Mouse (Mus musculus) T-helper 1 cell (primary cell): Measurements from ENCODE around the gene Ehmt1.
"Not testable (repeated sequence)": the region's sequence is repeated elsewhere in the genome, so short reads cannot be mapped to it uniquely, and the experiment has no call there.

Experiments
- in situ Hi-C: fragments of 300-600 bp; cut with MboI, MseI; formaldehyde crosslinking; loops from one replicate; pipeline ENCODE4 v1.15.1; 2025; ENCODE audit warnings: high pct_unique_total_duplicates

The Ehmt1 gene

DNA sequence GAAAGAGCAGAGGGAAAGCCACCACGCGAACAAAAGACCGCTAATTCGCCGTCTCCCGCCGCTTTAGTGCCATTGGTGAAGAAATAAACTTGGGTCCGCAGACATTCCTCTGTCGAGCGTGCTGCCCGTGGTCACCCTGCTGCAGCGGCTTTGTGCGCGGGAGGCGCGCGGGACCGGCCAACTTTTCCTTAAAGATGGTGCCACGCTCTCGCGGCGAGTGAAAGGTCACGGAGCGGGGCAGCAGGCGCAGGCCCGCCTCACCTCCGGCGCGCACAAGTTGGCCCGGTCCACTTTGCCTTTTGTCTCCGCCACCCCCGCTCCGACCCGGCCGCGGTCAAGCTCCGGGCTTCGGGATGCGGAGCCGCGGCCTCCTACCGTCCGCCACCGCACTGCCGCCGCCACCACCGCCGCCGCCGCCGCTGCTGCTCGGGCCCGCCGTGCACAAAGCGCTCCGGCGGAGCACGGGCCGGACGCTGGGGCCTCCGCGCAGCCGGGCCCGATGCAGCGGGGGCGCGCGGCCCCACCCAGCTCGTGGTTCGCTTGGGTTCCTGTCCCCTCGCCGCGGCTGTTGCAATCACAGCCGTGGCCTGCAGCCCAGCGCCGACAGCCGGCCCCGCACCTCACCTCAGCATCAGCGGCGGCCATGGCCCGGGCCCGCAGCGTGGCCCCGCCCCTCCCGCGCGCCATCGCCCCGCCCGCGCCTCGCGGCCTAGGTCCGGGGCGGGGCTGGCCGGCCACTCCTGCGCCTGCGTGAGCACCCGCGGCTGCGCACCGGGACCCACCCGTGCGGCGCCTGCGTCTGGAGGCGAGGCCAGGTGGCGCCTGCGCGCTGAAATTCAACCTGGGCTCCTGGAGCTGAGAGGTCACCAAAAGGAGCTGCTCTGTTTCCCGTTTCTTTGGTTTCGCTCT, at the start of gene Ehmt1:
Gene Ehmt1 (minus strand): TSS at position 685 of the 909 bp plus-strand sequence.
- in situ Hi-C loops: no loop called here

GRCm38 (mm10) chr2:24962304-24963000, 43.0 kb upstream of the Ehmt1 start, which contains the start of gene Dph7:
Dph7 (plus strand) TSS chr2:24962400.
- in situ Hi-C loops: loop anchor here (10.0 kb wide), 1 partner anchor 1962 kb away; no protein-coding TSS in a partner anchor

- in situ Hi-C loops: loop anchor here (10.0 kb wide), 1 partner anchor 1964 kb away; no protein-coding TSS in a partner anchor
Measured at GRCm38 (mm10) chr2:24960910-24961309, 41.5 kb upstream of the Ehmt1 start.

DNA sequence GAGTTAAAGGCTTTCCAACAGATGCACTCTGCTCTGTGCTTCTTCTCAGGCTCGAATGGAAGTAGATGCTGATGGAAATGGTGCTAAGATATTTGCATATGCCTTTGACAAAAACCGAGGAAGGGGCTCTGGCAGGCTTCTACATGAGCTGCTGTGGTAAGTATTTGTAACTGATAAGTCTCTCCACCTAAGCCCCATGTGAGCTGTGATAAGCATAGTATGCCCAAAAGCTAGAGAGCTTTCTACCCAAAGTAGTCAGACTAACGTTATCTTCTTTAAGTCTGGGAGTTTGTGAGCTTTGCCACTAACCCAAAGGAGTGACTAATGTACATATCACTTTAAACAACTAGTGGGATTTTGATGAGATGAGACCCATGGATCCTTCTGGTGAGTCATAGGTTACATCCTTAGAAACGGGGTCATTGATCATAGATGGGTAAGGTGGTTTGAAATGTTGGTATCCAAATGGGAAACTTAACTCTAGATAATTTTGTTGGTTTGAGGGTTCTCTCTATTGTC, 33.2 kb upstream of the Ehmt1 start:
- in situ Hi-C loops: no loop called here

- in situ Hi-C loops: no loop called here
Measured at GRCm38 (mm10) chr2:24950189-24950535, 30.7 kb upstream of the Ehmt1 start.

DNA sequence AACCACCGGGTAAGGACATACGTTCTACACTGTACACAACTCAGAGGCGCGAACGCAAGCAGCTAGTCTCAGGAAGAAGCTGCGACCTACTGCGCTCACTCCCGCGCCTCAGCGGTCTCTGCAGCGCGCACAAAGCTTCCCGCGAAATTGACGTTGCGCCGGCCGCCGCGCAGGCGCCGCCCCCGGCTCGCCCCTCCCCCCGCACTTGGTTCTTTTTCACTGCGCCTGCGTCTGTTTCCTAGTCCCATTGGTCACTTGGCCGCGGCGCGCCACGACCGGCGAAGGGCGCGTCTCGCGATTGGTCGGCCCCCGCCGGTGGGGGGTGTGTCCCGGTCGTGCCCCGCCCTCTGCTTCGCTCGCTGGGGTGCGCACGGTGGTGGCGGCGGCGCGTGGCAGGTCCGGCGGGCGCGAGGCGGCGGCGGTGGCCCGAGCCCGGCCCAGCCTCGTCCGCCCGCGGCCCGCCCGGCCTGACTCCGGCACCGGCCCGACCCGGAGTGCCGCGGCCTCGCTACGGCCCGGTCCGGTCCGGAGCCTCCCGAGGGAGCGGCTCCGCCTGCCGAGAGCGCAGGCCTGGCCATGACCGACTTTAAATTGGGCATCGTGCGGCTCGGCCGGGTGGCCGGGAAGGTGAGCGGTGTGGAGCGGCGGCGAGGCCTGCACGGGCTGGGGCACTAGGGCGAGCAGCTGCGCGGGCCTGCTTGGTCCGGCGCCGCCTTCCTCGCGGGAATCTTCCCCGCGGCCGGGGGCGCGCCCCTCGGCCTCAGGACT, 30.2 kb upstream of the Ehmt1 start, which contains the start of gene Zmynd19:
Gene Zmynd19 (plus strand): TSS at position 372 of the 768 bp plus-strand sequence.
- in situ Hi-C loops: loop anchor here (5.0 kb wide), 1 partner anchor 562 kb away; no protein-coding TSS in a partner anchor

DNA sequence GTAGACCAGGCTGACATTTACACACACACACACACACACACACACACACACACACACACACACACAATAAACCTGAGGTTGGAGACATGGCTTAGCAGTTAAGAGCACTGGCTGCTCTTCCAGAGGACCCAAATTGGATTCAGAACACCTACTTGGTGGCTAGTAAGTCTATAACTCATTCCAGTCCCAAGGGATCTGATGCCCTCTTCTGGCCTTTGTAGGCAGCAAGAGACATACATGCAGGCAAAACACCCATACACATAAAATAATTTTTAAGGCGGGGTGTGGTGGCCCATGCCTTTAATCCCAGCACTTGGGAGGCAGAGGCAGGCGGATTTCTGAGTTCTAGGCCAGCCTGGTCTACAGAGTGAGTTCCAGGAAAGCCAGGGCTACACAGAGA, 24.9 kb upstream of the Ehmt1 start:
- in situ Hi-C loops: not testable (repeated sequence)

- in situ Hi-C loops: no loop called here
Measured at GRCm38 (mm10) chr2:24942092-24942491, 22.7 kb upstream of the Ehmt1 start.

DNA sequence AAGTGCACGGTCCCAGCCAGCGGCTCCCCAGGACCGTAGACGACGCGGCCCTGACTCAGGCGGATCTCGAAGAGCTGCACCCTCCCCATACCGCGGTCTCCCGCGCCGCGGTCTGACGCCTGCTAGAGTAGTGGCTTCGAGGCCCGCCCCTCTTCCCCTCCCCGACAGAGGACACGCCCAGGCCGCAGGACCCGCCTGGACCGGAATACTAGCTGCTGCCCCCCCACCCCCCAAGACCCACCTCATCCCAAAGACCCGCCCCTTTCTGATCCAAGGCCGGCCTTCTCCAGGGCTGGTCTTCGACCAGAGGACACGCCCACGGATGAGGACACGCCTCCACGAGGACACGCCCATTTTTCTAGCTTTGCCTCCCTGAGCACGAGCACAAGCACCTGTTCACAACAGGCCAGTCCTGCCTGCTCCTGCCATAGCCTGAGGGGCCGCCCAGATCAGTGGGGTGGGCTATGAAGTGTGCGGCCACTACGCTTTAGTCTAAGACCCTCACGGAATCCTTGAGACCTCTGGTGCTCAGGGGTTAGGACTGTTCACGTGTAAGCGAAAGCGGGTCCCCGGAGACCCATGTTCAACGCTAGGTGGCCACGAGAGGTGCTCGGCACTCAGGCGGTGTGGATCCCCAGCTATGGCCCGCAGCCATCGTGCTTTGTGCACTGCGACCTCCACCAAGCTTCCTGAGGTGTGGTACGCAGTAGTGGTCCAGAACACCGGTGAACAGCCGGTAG, 15.8 kb upstream of the Ehmt1 start, which contains the start of gene Arrdc1:
Gene Arrdc1 (minus strand): TSS at position 196 of the 740 bp plus-strand sequence.
- in situ Hi-C loops: no loop called here

- in situ Hi-C loops: no loop called here
Measured at GRCm38 (mm10) chr2:24934441-24934963, 15.1 kb upstream of the Ehmt1 start.

DNA sequence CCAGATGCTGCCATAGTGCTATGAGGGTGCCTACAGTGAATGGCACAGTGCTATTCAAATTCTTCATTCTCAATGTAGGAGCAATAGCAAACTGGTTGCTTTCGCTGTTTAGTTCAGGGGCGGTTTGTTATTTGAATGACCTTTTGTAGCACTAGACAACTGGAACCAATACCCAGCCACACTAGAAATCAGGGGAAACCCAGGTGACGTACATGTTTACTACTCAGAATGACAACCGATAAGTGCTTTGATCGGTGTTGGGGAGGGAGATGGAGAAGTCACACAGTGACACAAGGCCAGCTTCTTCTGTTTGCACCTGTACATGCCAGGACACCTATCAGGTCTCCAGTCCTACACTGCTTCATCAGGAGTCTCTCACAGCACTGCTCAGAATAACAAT, 10.2 kb upstream of the Ehmt1 start:
- in situ Hi-C loops: no loop called here

GRCm38 (mm10) chr2:24929119-24929518, 9.7 kb upstream of the Ehmt1 start:
- in situ Hi-C loops: no loop called here

- in situ Hi-C loops: no loop called here
Measured at GRCm38 (mm10) chr2:24927810-24928479, 8.5 kb upstream of the Ehmt1 start.

- in situ Hi-C loops: no loop called here
Measured at GRCm38 (mm10) chr2:24926965-24927358, 7.5 kb upstream of the Ehmt1 start.

GRCm38 (mm10) chr2:24926345-24926964, 7.0 kb upstream of the Ehmt1 start:
- in situ Hi-C loops: no loop called here

DNA sequence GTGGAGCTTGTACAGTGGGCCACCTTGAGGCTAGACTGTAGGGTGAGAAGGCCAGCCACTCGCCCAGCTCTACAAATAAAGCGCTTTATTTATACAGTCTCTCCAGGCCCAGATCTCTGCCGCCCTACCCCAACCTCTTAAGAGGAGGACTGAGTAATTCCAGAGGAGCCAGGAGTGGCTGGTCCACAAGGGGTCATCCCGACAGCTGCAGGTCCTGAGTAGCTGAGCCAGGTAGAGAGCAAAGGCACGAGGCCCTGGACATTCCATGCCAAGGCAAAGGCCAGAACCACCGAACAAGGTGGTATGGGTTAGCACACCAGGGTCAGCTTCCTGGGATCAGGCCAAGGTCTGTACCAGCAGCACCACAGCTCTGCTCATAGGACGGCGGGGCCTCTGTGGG, 5.9 kb upstream of the Ehmt1 start:
- in situ Hi-C loops: no loop called here

DNA sequence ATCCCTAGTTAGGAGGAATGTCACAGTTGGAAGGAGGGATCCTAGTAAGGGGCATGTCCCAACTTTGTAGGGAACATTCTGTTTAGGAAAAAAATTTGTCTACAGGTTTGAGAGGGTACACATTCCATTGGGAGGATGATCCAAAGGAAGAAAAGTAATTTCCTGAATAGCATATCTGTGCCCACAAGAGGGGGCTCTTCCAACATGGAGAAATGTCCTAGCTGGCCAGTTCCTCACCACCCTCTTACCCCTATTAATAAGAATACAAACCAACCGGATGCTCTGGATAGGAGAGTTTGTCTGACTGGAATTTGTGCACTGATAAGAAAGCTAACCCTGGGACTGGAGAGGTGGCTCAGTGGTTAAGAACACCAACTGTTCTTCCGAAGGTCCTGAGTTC, 4.1 kb upstream of the Ehmt1 start:
- in situ Hi-C loops: no loop called here

- in situ Hi-C loops: no loop called here
Measured at GRCm38 (mm10) chr2:24919839-24920175, 393 bp upstream of the Ehmt1 start.

DNA sequence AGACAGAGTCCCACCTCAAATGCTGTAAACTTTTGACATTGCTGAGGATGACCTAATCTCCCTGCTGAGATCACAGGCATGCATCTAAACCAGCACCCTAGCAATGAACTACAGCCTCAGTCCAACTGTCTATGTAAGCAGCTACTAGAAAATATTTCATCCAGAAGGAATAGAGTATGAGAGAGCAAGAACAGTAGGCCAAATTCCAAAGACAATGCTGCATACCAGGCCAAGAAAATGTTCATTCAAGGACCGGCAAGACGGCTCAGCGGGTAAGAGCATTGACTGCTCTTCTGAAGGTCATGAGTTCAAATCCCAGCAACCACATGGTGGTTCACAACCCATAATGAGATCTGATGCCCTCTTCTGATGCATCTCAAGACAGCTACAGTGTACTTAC, 4.7 kb downstream of the Ehmt1 start:
- in situ Hi-C loops: no loop called here

DNA sequence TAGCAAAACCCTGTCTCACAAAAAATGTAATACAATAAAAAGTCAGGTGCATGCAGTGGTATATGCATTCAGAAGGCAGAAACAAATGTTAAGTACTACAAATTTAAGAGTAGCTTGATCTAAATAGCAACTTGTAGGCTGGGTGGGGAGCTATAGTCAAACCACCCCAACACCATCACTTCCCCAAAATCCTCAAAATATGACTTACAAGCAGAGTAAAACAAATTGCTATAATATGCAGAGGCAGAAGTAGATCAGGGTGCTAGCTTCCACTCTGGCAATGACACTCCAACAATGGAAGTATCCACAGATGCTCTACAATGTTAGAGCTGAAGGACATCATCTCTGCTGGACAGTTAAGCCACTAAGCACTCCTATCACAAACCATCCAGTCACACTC, 6.8 kb downstream of the Ehmt1 start:
- in situ Hi-C loops: no loop called here
